Mouse (Mus musculus): ENCODE results near the gene Tmem107.
A peak's percentile ranks its signal among the peaks of the same experiment; 100 is the strongest.
"Not testable (repeated sequence)": the region's sequence is repeated elsewhere in the genome, so short reads cannot be mapped to it uniquely, and the experiment has no call there.

Gene Tmem107

DNA sequence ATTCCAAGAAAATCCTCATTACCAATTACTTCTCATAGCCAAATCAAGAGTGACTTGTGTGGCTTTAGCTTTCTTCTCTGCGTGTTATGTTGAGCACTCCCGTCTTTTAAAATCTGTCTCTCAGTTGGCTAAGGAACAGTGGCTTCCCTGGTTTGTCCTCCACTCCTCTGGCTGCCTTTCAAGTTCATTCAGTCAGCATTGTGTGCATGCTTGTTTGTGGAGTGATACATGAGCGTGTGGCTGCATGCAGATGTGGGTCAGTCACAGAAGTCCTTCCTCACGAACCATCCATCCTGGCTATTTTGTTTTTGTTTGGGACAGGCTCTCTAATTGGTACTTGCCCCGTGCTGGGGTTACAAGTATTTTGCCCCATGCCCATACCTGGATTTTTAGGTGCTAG is 6.0 kb downstream of the Tmem107 start:
- DNase-seq = no peak

DNA sequence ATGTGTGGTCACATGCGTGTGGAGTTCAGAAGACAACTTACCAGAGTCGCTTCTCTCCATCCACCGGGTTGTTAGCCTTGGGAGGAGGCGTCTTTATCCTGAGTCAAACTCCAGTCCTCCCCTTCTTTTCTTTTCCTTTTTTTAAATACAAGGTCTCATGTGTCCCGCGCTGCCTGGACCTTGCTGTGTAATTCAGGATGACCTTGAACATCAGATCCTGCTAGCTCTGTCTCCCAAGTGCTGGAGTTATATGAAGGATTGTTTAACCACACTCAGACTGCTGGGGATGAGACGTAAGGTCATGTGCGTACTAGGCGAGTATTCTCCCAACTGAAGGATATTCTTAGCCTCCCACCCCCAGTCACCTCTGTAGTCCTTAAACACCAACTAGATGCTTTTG is 6.7 kb downstream of the Tmem107 start:
- no peak for DNase-seq

DNA sequence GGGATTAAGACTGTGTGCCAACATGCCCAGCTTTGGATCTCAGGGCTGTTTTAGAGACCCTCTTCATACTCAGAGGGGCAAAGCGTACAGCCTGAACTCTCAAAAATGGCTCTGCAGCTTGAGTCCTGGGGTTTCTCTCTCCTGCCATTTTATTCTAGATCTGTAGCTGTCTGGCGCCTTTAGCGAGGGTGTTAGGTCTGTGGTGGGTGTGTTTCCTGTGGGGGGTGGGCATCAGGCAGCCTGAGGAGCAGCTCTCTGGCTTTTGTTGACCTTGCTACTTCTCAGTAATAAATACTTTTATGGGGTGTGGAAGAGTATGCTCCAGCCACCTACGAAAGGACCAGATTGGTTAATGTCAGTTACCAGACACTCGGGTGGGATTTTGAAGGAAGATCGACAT is 7.4 kb downstream of the Tmem107 start:
- DNase-seq = no peak

DNA sequence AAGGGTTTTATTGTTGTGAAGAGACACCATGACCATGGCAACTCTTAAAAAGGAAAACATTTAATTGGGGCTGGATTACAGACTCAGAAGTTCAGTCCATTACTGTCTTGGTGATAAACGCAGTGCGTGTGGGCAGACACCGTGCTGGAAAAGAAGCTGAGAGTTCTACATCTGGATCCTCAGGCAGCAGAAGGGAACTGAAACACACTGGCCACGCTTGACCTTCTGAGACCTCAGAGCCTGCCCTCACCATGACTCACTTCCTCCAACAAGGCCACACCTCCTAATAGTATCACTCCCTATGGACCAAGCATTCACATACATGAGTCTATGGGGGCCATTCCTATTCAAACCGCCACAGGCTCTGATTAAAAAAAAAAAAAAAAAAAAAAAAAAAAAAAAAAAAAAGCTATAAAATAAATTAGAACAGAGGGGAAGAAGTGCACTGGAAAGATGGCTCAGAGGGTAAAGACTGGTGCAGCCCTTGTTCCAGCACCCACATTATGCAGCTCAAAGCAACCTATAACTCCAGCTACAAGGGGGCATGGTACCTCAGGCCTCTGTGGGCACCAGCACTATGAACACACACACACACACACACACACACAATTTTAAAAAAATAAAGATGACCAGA is 8.3 kb downstream of the Tmem107 start:
- DNase-seq = no peak

DNA sequence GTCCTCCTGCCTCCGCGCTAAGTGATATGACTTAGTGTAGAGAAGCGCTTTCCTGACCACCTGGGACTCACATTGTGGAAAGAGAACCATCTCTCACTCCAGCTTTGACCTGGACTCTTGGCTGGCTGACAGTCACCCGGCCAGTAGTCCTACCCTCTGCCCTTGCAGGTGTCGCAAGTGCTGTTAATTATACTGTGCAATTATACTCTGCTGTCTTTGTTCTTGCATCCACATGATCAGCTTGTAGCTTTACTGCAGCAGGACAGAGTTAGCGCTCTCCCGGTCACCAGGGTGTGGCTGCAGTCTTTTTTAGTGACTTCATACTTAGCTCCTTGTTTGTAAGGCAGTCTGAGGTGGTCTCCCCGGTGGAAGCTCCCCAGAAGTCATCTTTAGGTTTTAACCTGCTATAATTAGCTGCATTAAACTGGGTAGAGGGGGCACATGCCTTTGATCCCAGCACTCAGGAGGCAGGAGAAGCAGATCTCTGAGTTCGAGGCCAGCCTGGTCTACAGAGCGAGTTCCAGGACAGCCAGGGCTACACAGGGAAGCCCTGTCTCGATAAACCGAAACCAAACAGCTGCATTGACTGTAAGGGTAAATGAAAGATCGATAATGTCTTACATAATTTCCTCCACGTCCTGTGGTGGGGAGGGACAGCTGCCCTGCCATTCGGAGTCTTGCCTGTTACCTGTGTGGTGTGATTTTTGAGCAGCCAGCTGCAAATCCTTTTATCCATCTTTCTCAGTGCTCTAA is 9.7 kb downstream of the Tmem107 start:
- DNase-seq = no peak

DNA sequence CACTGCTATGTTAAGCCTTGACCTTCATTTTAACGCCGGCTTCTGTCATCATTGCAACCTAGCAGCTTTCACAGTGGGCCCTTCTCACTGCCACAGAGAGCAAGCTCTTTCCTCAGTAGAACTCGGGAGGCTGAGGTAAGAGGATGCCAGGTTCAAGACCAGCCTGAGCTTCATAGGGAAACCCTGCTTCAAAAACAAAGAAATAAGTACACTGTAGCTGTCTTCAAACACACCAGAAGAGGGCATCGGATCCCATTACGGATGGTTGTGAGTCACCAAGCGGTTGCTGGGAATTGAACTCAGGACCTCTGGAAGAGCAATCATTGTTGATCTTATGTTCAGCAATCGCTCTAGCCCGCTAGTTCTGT is 10.2 kb downstream of the Tmem107 start:
- DNase-seq = no peak

DNA sequence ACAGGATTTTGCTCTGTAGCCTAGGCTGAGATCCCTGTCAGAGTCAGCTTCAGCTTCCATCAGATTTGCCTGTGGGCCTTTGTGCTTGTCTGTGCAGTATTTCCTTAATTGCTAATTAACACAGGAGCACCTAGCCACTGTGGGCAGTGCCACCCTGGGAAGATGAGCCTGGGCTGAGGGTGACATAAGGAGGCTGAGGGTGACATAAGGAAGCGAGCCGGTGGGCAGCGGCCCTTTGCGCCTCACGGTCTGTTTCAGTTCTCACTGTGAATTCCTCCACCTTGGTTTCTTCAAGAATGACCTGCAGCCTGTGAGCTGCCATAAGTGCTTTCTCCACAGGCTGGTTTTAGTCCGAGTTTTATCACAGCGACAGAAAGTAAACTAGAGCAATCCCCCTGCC is 11.0 kb downstream of the Tmem107 start:
- no peak for DNase-seq

DNA sequence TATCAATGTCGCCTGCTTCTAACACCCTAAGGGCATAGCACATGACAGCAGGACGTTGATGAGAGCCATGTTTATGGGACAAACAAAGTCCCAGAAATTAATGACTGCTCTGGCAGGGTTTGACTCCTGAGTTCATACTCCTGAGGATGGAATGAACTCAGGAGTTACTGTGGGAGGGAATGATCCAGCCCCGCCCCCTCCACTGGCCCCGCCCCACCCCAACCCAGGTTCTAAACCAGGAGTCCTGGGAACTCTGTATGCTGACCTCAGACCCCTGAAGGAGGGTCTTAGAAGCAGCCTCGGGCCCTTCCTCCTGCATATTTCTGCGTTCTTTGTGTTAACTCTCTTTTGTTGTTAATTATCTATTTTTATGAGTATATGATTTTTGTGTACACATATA is 15.0 kb downstream of the Tmem107 start:
- no peak for DNase-seq

DNA sequence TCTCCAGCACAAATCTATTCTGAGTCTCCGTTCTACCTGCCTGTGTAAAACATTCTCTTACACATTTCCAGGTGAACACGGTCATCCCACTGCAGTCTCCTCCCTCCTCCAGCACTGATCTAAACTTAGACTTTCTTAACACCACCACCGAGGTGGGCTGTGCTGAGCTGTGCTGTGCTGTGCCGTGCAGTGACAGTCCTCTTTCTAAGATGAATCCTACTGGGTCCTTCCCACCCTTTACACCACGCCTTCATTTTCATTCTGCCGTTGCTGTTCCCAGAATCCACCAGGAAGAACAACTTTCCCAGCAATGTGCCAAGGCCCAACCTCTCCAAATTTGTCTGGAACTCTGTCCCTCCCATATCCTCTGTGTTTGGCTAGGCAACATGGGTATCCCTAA is 15.8 kb downstream of the Tmem107 start:
- DNase-seq = no peak

DNA sequence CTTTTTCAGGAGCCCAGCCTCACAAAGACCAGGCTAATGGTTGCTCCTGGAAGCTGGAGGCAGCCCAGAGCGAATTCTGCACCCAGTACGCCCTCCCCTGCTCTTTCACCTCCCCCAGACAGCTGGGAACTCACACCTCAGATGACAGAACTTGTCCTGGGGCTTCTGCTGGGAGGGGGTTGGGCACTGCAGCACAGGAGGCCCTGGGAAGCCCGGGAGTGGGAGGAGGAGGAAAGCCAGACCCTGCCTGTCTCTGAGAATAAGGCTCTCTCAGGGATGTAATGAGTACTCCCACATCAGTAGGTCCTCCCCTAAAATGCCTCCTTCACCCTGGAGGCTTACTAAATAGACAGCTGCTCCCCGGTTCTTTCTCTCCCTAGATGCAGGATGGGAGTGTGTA is 16.5 kb downstream of the Tmem107 start:
- DNase-seq = no peak

DNA sequence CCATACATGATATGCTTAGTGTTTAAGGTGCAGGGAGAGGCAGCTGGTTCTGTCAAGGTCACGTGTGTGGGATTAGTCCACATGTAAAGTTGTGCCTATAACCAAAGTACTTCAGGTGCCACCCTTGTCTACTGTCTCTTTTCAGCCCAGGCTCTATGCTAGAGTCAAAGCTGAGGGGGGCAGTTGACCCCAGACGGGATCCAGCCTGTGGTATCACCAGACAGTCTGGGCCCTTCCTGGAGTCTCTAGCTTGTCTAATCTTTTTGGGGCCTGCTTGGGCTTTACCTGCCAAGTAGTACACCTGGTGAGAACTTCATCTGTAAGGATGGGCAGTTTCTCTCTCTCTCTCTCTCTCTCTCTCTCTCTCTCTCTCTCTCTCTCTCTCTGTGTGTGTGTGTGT is 17.0 kb downstream of the Tmem107 start:
- no peak for DNase-seq

DNA sequence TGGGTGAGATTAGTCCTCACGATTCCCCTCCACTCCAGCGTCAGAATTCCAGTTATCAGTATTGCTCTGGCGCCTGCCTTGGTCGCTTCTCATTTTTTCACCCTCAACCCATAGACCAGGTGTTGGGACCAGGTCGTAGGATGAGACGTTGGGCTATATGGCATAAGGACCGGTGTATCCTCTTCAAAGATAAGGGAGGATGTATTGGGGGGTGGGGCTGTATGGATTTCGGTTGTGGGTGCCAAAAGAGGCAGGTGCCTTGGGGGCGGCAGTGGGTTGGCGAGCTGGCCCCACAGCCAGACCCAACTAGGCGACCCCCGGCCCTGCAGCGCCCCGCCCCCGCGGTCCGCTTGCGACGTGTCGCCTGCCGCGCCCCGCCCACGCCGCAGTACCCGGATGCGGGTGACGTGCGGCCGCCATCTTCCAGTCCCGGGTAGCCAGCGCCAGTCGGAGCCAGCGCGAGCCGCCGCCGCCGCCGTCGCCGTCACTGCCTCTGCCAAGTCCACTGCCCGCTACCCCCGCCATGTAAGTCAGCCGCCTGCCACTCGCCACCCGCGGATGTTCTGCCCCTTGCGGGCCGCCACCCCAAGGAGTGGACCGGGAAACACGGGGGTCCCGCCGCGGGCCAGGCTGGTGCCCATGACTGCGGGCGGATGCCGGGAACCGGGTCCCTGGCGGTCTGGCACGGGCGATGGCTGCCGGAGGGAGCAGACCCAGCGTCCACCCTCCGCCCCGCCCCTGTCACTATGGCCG is 17.7 kb downstream of the Tmem107 start, which contains the start of gene Vamp2:
Gene Vamp2 (plus strand): TSS at position 388 of the 753 bp plus-strand sequence.
- peak; percentile 87 to 89 for DNase-seq

DNA sequence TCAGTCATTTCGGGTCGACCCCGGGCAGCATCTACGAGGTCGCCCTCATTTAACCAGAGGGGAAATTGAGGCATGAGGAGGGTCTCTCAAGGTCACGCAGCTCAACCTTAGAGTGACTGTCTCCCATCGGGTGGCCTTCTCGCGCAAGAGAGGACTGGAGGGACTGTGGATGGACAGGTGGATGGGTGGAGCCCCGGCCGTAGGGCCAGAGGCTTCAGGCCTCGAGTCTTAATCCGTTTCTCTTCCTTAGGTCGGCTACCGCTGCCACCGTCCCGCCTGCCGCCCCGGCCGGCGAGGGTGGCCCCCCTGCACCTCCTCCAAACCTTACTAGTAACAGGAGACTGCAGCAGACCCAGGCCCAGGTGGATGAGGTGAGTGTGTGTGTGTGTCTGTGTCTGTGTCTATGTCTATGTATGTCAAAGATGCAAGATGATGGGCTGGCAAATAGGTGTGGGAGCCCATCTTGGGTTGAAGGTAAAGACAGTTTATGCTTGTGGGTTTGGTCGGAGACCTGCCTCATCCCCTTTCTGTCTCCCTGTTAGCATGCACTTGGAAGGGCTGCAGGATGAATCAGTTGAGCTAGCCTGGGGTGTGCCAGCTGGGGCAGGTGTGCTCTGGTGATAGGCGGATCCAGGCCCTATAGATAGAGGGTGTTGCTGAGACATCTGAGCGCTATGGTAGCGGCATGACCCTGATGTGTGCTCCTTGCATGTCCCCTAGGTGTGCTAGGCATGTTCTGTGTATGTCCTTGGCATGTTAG is 18.4 kb downstream of the Tmem107 start:
- DNase-seq = no peak

DNA sequence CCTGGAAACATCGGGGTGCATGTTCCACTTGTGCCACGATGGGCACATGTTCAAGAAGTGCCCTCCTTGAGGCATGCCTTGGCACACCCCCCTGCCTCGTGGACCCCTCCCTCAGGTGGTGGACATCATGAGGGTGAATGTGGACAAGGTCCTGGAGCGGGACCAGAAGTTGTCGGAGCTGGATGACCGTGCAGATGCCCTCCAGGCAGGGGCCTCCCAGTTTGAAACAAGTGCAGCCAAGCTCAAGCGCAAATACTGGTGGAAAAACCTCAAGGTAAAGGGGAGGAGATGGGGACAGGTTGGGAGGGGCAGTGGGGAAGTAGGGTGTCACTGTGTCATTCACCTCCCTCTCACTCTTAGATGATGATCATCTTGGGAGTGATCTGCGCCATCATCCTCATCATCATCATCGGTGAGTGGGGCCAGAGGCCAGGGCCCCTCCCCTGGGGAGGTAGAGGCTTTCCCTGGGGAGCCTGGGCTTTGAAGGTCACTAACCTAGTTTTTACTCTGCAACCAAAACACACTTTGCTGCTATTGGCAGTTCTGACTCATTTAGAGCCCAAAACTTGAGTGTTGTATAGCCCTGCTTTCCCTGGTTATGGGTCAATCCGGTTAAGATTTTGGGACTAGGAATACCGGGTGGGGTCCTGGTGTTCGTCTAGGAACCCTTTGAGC is 19.1 kb downstream of the Tmem107 start:
- DNase-seq = no peak

DNA sequence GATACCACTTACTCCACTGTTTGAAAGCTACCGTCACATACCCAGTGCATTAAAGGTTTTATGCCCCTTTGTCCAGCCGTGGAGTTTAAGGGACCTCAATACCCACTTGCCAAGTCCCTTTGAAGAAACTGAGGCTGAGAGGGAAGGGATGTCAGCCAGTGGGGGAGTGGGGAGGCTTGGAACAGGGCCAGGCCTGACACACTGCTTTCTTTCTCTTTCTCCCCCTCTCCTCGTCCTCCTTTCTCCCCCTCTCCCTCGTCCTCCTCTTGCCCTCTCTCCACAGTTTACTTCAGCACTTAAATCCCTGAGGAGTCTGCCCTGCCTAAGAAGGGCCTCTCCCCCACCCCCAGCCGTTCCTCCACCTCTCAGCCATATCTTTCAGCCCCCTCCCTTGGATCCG is 19.8 kb downstream of the Tmem107 start:
- no peak for DNase-seq

DNA sequence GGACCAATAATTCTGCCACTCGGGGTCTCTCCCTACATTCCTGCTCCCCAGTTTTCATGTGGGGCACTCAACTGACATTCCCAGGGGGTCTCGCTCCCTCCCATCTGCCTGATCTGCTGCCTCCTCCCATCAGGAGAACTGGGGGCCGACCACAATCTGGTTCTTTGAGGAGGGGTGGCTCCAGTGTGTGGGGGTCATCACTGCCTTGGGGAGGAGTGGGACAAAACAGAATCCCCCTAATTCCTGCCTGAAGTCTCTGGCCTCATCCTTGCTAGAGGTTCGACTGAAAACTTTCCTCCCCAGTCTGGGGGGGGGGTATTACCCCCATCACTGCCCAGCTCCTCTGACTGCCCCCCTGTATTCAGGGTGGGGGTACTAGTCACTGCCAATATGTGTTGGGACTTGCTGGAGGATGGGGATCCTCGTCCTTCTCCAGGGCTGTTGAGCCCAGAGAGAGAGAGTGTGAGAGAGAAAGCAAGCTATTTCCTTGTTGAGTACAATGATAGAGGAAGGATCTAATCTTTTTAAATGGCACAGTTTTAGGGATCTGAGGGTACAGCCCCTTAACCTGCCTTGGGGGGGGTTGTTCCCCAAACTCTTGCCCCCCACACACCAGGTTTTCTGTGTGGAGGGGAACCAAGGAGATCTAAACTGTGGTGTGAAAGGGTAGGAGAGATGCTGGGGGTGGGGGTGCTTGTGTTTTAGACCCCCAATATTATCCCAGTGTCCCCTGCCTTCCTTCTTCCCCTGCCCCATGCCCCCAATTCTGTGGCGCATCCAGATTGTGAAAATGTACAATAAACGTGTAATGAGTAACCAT is 21.2 kb downstream of the Tmem107 start:
- DNase-seq = no peak

DNA sequence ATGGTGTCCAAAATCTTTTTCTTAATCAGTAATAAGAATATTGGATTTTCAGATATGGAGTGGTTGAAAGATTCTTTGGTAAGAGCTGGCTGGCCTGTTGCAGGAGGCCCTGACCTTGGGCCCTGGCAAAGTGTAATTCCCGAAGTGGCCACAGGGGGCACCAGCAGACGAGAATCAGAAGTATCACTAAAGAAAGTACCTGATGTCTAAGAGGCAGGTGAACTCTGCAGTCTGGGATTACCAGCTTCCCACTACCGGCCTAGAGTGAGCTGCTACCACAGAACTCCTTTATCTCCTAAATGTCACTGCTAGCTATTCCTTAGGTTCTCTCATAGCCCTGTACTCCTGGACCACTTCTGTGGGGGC is 21.8 kb downstream of the Tmem107 start:
- peak; percentile 89 to 97 for DNase-seq

DNA sequence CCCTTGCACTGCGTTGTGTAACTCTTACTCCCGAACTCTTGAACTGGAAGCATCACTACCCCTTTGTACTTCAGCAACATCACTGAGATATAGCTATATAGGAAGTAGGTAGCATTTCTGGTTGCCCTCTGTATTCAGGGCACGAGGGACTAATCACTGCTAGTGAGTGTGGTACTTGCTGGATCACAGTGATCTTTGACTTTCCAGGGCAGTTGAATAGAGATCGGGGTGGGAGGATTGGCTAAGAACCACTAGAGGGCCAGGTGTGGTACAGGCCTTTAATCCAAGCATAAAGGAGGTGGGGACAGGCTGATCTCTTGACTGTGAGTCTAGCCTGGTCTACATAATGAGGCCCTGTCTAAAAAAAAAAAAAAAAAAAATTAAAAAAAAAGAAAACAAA is 22.3 kb downstream of the Tmem107 start:
- DNase-seq = no peak

DNA sequence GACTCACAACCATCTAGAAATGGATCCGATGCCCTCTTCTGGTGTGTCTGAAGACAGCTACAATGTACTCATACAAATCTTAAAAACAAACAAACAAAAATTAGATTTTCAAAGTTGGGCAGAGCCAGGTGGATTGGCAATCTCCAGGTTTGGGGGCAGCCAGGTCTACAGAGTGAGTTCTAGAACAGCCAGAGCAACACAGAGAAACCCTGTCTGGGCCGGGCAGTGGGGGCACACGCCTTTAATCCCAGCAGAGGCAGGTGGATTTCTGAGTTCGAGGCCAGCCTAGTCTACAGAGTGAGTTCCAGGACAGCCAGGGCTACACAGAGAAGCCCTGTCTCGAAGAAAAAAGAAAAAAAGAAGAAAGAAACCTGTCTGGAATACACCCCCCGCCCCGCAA is 23.2 kb downstream of the Tmem107 start:
- DNase-seq = not testable (repeated sequence)

DNA sequence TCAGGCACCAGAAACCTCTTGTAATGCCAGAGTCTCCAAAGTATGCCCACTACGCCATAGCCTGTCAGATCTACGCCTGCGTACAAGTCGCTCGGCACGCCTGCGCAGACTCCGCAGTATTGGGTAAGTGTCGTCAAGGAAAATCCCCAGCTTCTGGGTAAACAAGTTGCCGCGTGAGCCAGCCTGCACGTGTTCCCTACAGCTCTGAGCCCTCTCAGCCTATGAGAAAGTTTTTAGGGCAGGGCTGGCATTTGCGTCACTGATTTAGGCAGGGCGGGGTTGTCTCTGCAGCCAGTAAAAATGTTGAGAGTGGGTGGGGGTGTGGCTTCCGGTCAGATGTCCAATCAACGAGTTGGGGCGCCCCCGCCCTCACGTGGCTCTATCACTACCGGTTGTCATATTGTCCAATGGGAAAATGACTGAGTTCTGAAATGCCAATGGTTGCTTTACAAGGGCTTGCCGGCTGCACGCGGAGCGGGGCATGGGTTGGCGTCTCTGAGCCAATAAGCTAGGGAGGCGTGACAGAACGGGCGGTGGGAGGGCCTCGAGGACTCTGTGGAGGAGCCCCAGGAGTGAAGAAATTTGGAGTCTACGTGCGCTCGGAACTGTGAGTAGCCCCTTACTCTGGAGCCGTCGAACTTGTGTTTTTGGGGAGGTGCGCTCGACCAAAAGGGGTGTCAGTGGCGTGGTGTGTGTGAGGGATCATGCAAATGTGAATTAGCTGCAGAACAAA is 24.3 kb downstream of the Tmem107 start, which contains the start of gene Per1:
Gene Per1 (plus strand): TSS at position 521 of the 733 bp plus-strand sequence.
- DNase-seq = peak; percentile 100
